Mouse (Mus musculus) lung, postnatal 0 days (tissue): ENCODE results near the gene Smim5.

Experiments used
- CTCF ChIP-seq: IDR thresholded peaks from 2 replicates; pipeline ENCODE4 v1.5.1; 2016; ENCODE audit warnings: antibody characterized with exemption, mild to moderate bottlenecking
- EP300 ChIP-seq: IDR thresholded peaks from 2 replicates; pipeline ENCODE4 v1.6.1; 2016; ENCODE audit warnings: antibody characterized with exemption, mild to moderate bottlenecking, control low read depth

DNA sequence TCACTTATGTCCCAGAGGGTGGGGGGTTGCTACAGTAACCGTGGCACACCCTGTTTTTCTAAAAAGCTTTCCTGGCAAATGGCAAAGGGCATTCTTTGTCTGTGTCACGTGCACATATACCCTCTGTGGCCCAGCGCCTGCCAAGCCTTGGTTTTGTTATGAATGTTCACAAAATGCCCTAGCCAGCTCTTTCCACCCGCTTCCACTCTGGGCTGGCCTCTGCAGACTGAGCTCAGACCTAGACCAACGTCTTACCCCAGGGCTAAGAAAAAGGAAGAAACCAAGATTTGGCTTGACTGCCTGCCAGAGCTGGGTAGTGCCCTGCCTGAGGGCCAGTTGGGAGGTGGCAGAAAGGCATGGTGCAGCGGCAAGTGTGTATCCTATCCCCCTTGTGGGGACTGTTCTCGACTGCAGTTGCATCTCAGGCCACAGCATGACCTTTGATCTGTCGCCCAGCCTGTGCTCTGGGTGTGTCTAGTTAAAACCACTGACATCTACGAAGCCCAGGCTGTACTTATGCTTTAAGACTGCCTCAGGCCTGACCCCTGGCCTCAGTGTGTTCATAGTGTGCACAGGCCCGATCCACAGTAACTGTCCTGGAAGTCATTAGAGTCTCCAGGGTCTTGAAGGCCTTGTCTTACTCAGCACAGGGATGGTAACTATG is 55.6 kb downstream of the Smim5 start:
- TF ChIP-seq CTCF (no peak), EP300 (no peak)
